Mouse (Mus musculus) thymus, adult 2 months (tissue): ENCODE measurements around the gene Dysf. TPM values are rescaled to one million over a fixed set of nuclear protein-coding genes. Genes with fewer than 3 reads are reported as not detected.

Experiments used
- DNase-seq: peaks from one replicate; pipeline ENCODE4 v3.0.0; 2021
- H3K27ac ChIP-seq: fragments of 200-500 bp; 2 replicates; pipeline ENCODE4 v1.5.1; 2012; ENCODE audit warnings: low read length, control low read depth; ENCODE audit not compliant: control insufficient read depth, insufficient read depth
- H3K27me3 ChIP-seq: fragments of 200-500 bp; 2 replicates; pipeline ENCODE4 v1.6.1; 2012; ENCODE audit warnings: mild to moderate bottlenecking, low read length, moderate library complexity, mixed read lengths; ENCODE audit not compliant: control insufficient read depth, insufficient read depth
- H3K36me3 ChIP-seq: fragments of 200-500 bp; 2 replicates; pipeline ENCODE4 v1.6.1; 2012; ENCODE audit warnings: mild to moderate bottlenecking, low read length, moderate library complexity; ENCODE audit not compliant: control insufficient read depth, insufficient read depth
- H3K4me1 ChIP-seq: fragments of 200-500 bp; replicated peaks from 2 replicates; pipeline ENCODE4 v1.6.1; 2012; ENCODE audit warnings: low read length; ENCODE audit not compliant: control insufficient read depth, insufficient read depth
- H3K4me3 ChIP-seq: fragments of 200-500 bp; 2 replicates; pipeline ENCODE4 v1.5.1; 2012; ENCODE audit warnings: mild to moderate bottlenecking, low read length, control low read depth, moderate library complexity; ENCODE audit not compliant: control insufficient read depth, insufficient read depth
- CTCF ChIP-seq: fragments of 200-500 bp; IDR thresholded peaks from 2 replicates; pipeline ENCODE4 v1.5.1; 2012; ENCODE audit warnings: mild to moderate bottlenecking, control low read depth, low read length, moderate library complexity, borderline replicate concordance; ENCODE audit not compliant: control insufficient read depth, poor library complexity, insufficient read depth; ENCODE audit errors: extremely low read depth
- POLR2A ChIP-seq: fragments of 200-500 bp; IDR thresholded peaks from 2 replicates; pipeline ENCODE4 v1.6.1; 2012; ENCODE audit warnings: mild to moderate bottlenecking, low read length, control low read depth, moderate library complexity; ENCODE audit not compliant: control insufficient read depth, poor library complexity, insufficient read depth; ENCODE audit errors: extremely low read depth
- WGBS: fragments of 180-500 bp; shearing (Covaris S2); methylation state at CpG from one replicate; pipeline ENCODE4 v1.1.7; 2018; 5-methylcytosine and 5-hydroxymethylcytosine counted together
- polyA plus RNA-seq: library from polyadenylated mRNA; depleted of rRNA; stranded (reverse); fragments of >200 nt; gene quantifications from 2 replicates; pipeline ENCODE4 v1.2.3, GENCODE M21; 2012

The Dysf gene
- polyA plus RNA-seq, 1 experiment, result 6.2 TPM

DNA sequence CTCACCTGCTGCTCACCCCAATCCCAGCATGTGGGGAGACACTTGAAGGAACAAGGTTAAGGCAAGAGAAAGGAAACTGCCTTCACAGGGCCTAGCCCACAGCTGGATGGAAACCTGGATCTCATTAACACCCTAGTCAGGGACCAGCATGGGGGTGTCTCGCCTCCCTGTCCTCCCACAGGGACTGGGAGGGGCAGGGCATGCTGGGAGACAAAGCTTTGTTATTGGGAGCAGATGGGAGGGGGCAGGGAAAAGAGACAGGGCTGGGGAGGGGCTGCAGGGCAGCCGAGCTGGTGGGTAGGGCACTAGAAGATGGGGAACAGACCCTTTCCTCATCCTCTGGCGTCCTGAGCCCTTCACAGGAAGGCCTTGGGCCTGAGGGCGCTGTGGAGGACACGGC is 220.4 kb downstream of the Dysf start:
- no peaks in the 10 kb centered on the region for H3K36me3 ChIP-seq
- H3K4me3 ChIP-seq, result no peak overlapping the region
- DNase-seq, result no peak
- WGBS, result 80% methylated on average over 5 of the region's 5 CpGs
- no peak overlapping the region for H3K27ac ChIP-seq
- H3K4me1 ChIP-seq, result peaks cover 1% of the 10 kb centered on the region; the same call in 1 of the 2 replicates
- H3K27me3 ChIP-seq, result no peaks in the 10 kb centered on the region
- TF ChIP-seq POLR2A (no peak), CTCF (no peak)

DNA sequence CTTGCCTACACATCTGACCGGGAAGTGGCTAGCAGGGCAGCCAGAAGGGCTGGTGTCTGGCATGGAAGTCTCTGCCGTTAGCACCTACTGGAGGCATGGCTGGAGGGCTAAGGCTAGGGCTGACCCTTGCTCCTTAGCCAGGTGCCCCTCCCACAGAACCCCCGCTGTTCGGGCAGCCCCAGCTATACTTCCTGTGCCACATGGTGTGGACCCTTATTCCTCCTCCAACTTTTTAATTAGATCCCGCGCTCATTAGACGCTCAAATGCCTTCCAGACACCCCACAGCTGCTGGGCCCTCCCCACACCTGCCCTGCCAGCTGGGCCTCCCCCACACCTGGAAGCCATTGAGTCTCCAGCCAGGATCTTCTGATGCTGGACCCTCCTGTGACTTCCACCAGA is 221.3 kb downstream of the Dysf start:
- H3K27me3 ChIP-seq, result no peaks in the 10 kb centered on the region
- H3K4me3 ChIP-seq, result no peak overlapping the region
- TF ChIP-seq CTCF, result no peak
- no peak for TF ChIP-seq POLR2A
- H3K27ac ChIP-seq, result no peak overlapping the region
- H3K36me3 ChIP-seq, result no peaks in the 10 kb centered on the region
- H3K4me1 ChIP-seq, result no peaks in the 10 kb centered on the region; the same call in 1 of the 2 replicates
- no peak for DNase-seq
- WGBS, result 96% methylated on average over 7 of the region's 7 CpGs

GRCm38 (mm10) chr6:84231108-84231507 is 222.7 kb downstream of the Dysf start:
- H3K27me3 ChIP-seq, result no peaks in the 10 kb centered on the region
- WGBS, result 92% methylated on average over 7 of the region's 7 CpGs
- no peak overlapping the region for H3K27ac ChIP-seq
- no peaks in the 10 kb centered on the region; the same call in 1 of the 2 replicates for H3K4me1 ChIP-seq
- no peak for DNase-seq
- TF ChIP-seq POLR2A (no peak), CTCF (no peak)
- H3K36me3 ChIP-seq, result no peaks in the 10 kb centered on the region
- no peak overlapping the region for H3K4me3 ChIP-seq

- no peaks in the 10 kb centered on the region for H3K27me3 ChIP-seq
- no peak for DNase-seq
- H3K4me1 ChIP-seq, result no peaks in the 10 kb centered on the region; the same call in 1 of the 2 replicates
- no peak overlapping the region for H3K27ac ChIP-seq
- H3K36me3 ChIP-seq, result no peaks in the 10 kb centered on the region
- 85% methylated on average over 8 of the region's 8 CpGs for WGBS
- no peak overlapping the region for H3K4me3 ChIP-seq
- TF ChIP-seq POLR2A, result no peak
These were observed 223.8 kb downstream of the Dysf start for GRCm38 (mm10) chr6:84232063-84232760.

GRCm38 (mm10) chr6:84233783-84234182 is 225.4 kb downstream of the Dysf start:
- 70% methylated on average over 6 of the region's 6 CpGs for WGBS
- Histone ChIP-seq H3K4me1 (no peaks in the 10 kb centered on the region; the same call in 1 of the 2 replicates), H3K27me3 (no peaks in the 10 kb centered on the region), H3K4me3 (no peak overlapping the region), H3K36me3 (no peaks in the 10 kb centered on the region), H3K27ac (no peak overlapping the region)
- DNase-seq, result no peak
- TF ChIP-seq CTCF (no peak), POLR2A (no peak)

GRCm38 (mm10) chr6:84235365-84235764 is 227.0 kb downstream of the Dysf start:
- H3K27me3 ChIP-seq, result no peaks in the 10 kb centered on the region
- no peak overlapping the region for H3K27ac ChIP-seq
- no peak for TF ChIP-seq POLR2A
- TF ChIP-seq CTCF, result no peak
- no peak overlapping the region for H3K4me3 ChIP-seq
- 90% methylated on average over 2 of the region's 2 CpGs for WGBS
- H3K4me1 ChIP-seq, result no peaks in the 10 kb centered on the region; the same call in 1 of the 2 replicates
- no peaks in the 10 kb centered on the region for H3K36me3 ChIP-seq
- no peak for DNase-seq

- TF ChIP-seq POLR2A (no peak), CTCF (no peak)
- Histone ChIP-seq H3K4me1 (no peaks in the 10 kb centered on the region), H3K4me3 (no peak overlapping the region), H3K36me3 (no peaks in the 10 kb centered on the region), H3K27ac (no peak overlapping the region), H3K27me3 (no peaks in the 10 kb centered on the region)
- 98% methylated on average over 3 of the region's 3 CpGs for WGBS
- no peak for DNase-seq
These were observed 235.0 kb downstream of the Dysf start for GRCm38 (mm10) chr6:84243385-84243784.
